Mouse (Mus musculus) adrenal gland, adult (tissue): ENCODE results near the gene Bbs9.
"Not testable (repeated sequence)": the region's sequence is repeated elsewhere in the genome, so short reads cannot be mapped to it uniquely, and the experiment has no call there.

Experiments
- DNase-seq, 2 experiments: peaks; one replicate each; pipeline ENCODE4 v3.0.0; 2022 to 2023; ENCODE audit warnings: low spot score in 1 of 2; ENCODE audit not compliant: inconsistent age in 2 of 2

Gene Bbs9

DNA sequence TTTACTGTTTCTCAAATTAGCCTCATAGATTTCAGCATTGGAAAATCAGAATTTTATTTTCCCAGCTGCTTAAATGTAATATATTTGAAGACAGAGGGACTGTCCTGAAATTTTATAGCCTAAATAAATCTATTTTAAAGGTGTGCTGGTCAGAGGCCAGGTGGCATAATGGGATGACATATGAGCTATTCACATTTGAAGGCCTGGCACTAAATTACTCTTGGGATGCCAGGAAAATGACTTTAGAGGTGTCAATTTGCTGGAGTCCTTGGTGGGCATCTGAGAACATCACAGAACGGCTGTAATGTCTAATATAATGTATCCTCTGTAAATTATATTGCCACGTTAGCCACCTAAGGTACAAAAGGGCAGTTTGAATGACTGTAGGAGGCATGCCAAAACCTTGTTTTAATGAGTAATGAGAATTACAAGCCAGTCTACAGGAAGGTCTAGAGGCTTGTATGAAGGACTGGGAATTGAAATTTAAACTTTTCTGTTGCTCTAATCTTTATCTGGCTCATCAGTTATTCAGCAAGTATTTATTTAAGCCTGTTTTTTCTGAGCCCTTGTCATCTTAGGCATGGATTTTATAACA is 351.8 kb downstream of the Bbs9 start:
- no peak for DNase-seq

DNA sequence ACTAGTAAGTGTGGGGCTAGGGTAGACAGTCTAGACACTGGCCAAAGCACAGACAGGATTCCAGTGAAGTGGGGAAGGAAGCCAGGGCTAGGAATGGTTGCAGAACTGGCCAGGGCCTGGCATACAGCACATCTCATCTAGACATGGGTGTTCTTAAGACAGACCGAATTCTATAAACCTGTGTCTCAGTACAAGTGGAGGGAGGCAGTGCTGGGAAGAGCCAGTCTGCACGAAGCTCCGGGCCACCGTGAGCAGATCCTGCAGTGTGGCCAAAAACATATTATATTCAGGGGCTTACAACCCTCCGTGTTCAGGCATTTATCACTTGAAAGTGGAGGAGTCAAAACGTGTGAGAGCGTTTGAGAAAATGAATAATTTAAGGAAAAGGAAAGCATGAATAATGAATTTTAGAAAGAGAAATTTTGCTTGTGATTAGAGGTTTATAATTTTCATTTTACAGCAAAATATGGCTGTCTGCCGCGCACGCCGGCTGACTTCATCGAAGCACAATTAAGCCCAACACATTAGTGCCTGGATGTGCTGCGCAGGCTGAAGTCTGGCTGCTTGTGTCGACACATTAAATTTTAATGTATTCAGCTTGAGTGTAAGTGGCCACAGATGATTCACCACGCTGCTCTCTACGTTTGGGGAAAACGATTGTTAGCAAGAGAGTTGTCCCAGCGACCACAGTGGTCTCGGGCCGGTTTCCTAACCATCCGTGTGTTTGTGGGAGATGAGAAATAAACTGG is 353.9 kb downstream of the Bbs9 start:
- DNase-seq, result no peak

DNA sequence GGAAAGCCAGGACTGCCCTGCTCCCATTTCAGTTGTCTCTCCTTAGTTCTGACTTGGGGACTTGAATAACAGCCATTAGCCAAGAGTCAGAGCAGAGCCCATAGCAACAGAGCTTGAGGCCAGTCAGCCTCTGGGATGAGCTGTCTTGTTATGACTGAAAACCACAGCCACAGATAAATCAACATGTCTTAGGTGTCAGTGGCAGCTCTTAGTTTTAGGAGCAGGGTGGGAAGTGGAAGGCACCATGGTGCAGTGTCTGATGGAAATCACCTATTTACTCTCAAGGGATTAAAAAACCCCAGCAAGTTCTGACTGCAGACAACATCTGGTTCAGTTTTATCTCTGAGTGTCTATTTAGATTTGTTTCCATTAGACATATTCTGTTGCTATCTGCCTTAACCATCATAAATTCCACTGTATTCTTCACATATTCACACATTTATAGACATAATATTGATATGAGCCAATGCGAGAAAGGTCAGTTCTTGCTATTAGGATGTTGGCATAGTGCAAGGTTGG is 359.5 kb downstream of the Bbs9 start:
- no peak for DNase-seq

- DNase-seq, result no peak
Observed at GRCm38 (mm10) chr9:22837000-22837399, 361.5 kb downstream of the Bbs9 start.

DNA sequence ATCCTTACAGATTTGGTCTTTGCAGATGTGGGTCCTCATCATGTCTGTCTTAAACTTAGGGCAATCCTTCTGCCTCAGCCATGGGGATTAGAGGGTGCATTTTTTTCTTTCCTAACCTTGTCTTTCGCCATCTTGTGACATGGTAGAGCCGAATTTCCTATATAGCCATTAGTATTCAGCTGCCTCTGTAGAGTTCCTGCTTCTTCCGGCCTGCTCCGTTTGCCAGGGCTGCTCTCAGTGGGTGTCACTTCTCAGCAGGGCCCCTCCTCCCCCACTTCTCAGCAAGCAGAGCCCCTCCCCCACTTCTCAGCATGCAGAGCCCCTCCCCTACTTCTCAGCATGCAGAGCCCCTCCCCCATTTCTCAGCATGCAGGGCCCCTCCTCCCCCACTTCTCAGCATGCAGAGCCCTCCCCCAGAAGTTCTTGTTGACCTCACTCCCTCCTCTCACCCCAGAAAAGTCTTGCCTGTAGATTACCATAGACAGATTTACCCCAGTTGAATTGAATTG is 362.2 kb downstream of the Bbs9 start:
- DNase-seq, result no peak

- DNase-seq, result no peak
Observed at GRCm38 (mm10) chr9:22846048-22846447, 370.5 kb downstream of the Bbs9 start.

DNA sequence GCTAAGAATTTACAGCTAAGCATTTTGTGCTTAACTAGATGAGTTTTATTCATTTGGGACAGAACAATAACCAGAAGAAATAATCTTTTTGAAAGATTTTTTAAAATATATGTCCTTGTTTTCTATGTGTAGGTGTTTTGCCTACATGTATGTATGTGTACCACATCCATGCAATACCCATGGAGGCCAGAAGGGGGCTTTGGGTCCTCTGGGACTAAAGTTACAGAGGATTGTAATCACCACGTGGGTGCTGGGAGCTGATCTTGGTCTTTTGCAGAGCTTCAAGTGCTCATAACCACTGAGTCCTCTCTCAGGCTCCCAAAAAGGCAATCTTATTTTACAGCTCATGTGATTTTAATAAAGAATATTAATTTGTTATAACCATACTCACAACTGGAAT is 371.3 kb downstream of the Bbs9 start:
- no peak for DNase-seq

DNA sequence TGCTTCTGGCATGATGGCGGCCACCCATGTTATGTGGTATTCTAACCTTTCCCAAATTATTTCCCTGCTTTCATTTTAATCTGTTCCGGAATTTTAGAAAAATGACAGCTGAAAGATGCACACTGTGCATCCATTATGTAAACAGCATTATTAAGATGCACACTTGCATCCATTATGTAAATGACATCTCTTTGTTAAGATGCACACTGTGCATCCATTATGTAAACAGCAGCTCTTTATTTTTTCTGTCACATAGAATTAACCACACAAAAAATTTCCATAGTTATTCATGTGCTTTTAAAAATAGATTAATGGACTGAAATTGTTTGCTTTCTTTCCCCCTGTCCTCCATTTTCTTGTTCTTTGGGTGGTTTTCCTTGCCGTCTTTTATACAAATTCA is 373.3 kb downstream of the Bbs9 start:
- no peak for DNase-seq

DNA sequence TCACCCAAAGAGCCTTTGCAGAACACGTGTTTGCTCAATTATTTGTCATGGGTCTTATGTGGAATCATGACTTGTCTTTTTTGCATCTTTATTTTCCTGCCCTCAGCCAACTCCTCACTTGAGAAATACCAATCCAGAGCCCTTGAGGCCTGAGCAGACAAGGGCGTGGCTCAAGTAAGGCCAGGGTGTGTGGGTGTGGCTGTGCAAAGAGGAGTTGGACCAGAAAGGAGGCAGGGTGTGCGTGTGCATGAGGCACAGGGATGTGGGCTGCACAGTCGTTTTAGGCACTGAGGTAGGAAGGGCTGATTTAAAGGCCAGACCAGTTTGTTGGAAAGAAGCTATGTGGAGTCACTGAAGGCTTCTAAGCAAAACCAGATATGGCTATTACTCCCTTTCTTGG is 373.7 kb downstream of the Bbs9 start:
- no peak for DNase-seq

GRCm38 (mm10) chr9:22869147-22869546 is 393.6 kb downstream of the Bbs9 start:
- not testable (repeated sequence) for DNase-seq

- no peak for DNase-seq
Observed at GRCm38 (mm10) chr9:22870661-22871060, 395.1 kb downstream of the Bbs9 start.

DNA sequence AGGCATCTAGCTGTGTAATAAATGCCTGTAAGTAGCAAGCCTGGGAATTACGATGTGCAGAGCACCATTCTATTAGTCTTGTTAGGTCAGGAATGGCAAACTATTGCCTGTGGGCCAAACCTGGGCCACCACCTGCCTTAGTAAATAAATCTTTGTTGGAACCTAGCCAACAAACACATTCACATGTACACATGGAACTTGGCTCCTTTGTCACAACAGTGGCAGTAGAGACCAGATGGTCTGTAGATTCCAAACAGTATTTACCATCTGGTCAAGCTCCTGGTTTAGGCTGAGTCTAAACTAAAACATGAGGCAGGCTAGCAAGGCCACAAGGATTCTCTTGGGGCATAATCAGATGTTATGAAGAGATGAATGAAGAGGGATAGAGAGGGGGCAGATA is 399.7 kb downstream of the Bbs9 start:
- no peak for DNase-seq

- DNase-seq, result no peak
Observed at GRCm38 (mm10) chr9:22879266-22879665, 403.8 kb downstream of the Bbs9 start.

DNA sequence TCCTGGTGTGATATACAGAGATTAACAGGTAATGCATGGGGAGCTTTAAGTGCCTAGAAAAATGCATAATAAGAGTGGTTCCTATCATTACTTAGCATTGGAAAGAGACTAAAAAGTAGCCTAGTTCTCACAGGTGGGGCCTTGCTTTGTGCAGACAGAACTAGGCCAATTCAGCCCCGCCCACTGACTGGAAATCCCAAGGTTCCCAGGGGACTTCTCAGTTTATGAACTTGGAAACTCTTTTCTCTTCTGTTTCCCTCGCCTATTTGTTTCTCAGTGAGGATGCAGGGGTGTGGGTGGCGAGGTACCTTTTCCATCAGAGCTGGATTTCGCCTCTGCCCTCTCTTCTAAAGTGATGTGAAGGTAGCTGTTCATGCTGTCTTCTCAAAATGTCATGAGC is 410.8 kb downstream of the Bbs9 start:
- no peak for DNase-seq

- no peak for DNase-seq
Observed at GRCm38 (mm10) chr9:22905434-22905833, 429.9 kb downstream of the Bbs9 start.

GRCm38 (mm10) chr9:22916808-22917207 is 441.3 kb downstream of the Bbs9 start:
- DNase-seq, result no peak

- DNase-seq, result no peak
Observed at GRCm38 (mm10) chr9:22935645-22936044, 460.1 kb downstream of the Bbs9 start.
